Mouse (Mus musculus) midbrain, embryonic 11.5 days (tissue): Measurements from ENCODE around the gene Slc22a5. TPM values are rescaled to one million over a fixed set of nuclear protein-coding genes. Genes with fewer than 3 reads are reported as not detected.

ENCODE experiments used
- polyA plus RNA-seq: library from polyadenylated mRNA; unstranded; fragments of >200 nt; fragmentation: Nextera tagmentation; extraction: Ambion mirVana; gene quantifications from 2 replicates; pipeline ENCODE4 v1.2.1, GENCODE M21; 2014

The Slc22a5 gene
- polyA plus RNA-seq, 1 experiment from 2014 or later: 7.9 TPM

Other genes with a start within 250 kb of the Slc22a5 start
- gene Rad50, start 184.3 kb downstream of the Slc22a5 start, polyA plus RNA-seq: 20.7 and 21.7 TPM in 2 replicates
- gene Il5, start 170.9 kb downstream of the Slc22a5 start, polyA plus RNA-seq: not detected in 2 replicates
- gene Irf1, start 121.6 kb downstream of the Slc22a5 start, polyA plus RNA-seq: 2.8 and 3.7 TPM in 2 replicates
- gene Gm17334, start 118.5 kb downstream of the Slc22a5 start, polyA plus RNA-seq: not detected in 2 replicates
- 0.25 TPM in 1 of 2 replicates, not detected in the other for gene Gm12216, start 32.4 kb downstream of the Slc22a5 start, polyA plus RNA-seq
- gene Slc22a21, start 88.7 kb upstream of the Slc22a5 start, polyA plus RNA-seq: 2.5 and 2.9 TPM in 2 replicates
- gene Slc22a4, start 136.4 kb upstream of the Slc22a5 start, polyA plus RNA-seq: 1.4 and 1.5 TPM in 2 replicates
- 36.1 and 38.4 TPM in 2 replicates for gene Pdlim4, start 177.4 kb upstream of the Slc22a5 start, polyA plus RNA-seq
- gene P4ha2, start 208.4 kb upstream of the Slc22a5 start, polyA plus RNA-seq: 18.6 and 20.5 TPM in 2 replicates